Mouse (Mus musculus): ENCODE data around the gene Camk1d. TPM values are rescaled to one million over a fixed set of nuclear protein-coding genes. Genes with fewer than 3 reads are reported as not detected.
"Not testable (repeated sequence)": the region's sequence is repeated elsewhere in the genome, so short reads cannot be mapped to it uniquely, and the experiment has no call there.

Gene Camk1d
- polyA plus RNA-seq, 1 experiment: 14.3 TPM

DNA sequence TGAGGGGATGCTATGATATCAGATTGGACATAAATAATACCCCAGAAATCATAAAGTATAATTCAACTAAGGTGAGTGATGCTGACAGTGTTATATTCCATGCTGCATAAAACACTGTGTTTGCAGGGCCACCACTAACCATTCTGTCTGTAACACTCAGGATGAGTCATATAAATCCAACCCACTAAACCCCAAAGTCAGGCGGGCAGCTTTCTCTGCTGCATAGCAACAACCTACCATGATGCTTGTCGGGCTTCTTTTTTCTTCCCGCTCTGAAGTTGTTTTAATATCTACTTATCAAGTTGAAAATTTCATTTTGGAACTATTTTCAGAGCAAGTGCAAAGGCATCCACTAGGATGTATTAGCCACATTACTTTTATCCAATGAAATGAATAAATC, 161.1 kb downstream of the Camk1d start:
- H3K4me1 ChIP-seq (ENCODE audit: control insufficient read depth, insufficient read depth, insufficient read length, low read length): peaks cover 8% of the 10 kb centered on the region; the same call in 1 of the 2 replicates
- 91% methylated on average over 3 of the region's 3 CpGs for WGBS
- H3K4me3 ChIP-seq (ENCODE audit: low read depth, low read length): no peak overlapping the region
- H3K27ac ChIP-seq (ENCODE audit: insufficient read depth, low read depth, low read length): no peak overlapping the region
- TF ChIP-seq CTCF (IDR thresholded peaks at IDR 0.05; ENCODE audit: extremely low read depth, insufficient read length, insufficient replicate concordance, low read depth, low read length) (no peak), POLR2A (IDR thresholded peaks at IDR 0.05; ENCODE audit: low read depth, low read length) (no peak)
- peaks cover 6% of the 10 kb centered on the region; the same call in 1 of the 2 replicates for H3K36me3 ChIP-seq (ENCODE audit: control insufficient read depth, insufficient read depth, low read length)
- H3K27me3 ChIP-seq (ENCODE audit: control insufficient read depth, insufficient read depth, low read length): no peaks in the 10 kb centered on the region

DNA sequence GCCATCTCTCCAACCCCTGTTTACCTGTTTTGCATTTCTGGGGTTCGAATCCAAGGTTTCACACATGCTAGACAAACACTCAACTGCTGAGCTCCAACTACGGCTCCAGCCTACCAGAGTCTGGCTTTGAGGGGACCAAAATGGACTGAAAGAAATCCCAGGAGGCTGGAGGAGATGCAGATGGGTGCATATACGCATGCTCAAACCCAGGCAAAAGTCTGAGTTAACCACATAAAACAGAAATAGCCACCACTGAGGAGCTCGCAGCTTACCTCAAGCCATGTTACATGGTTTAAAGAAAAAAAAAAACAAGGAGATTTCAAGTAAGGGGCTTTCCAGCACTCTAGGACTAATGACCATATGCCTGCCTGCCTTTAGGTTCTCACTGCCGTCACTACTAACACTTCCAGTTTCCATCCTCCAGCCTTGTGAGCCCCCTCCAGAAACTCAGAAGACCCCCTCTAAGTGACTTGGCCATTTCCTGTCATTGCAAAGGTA, 162.5 kb downstream of the Camk1d start:
- Histone ChIP-seq H3K4me3 (ENCODE audit: low read depth, low read length) (no peak overlapping the region), H3K27ac (ENCODE audit: insufficient read depth, low read depth, low read length) (no peak overlapping the region), H3K27me3 (ENCODE audit: control insufficient read depth, insufficient read depth, low read length) (no peaks in the 10 kb centered on the region), H3K36me3 (ENCODE audit: control insufficient read depth, insufficient read depth, low read length) (peaks cover 6% of the 10 kb centered on the region; the same call in 1 of the 2 replicates), H3K4me1 (ENCODE audit: control insufficient read depth, insufficient read depth, insufficient read length, low read length) (peaks cover 8% of the 10 kb centered on the region; the same call in 1 of the 2 replicates)
- TF ChIP-seq CTCF (IDR thresholded peaks at IDR 0.05; ENCODE audit: extremely low read depth, insufficient read length, insufficient replicate concordance, low read depth, low read length) (no peak), POLR2A (IDR thresholded peaks at IDR 0.05; ENCODE audit: low read depth, low read length) (no peak)
- 94% methylated on average over 5 of the region's 5 CpGs for WGBS

DNA sequence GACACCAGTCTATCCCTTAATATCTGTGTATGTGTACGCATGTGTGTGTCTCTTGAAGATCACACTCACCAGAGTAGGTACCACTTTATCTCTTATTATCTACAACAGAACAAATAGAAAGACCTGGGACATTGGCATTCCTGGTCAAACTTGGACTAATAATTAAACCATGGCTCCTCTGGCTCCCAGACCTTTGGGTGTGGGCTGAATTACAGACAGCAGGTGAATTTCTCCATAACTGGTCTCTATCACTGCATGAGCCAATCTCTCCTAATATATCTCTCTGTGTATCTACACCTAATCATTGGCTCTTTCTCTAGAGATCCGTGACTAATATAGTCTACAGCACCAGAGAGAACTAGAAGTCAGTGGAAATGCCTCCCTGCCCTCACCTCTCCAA, 165.0 kb downstream of the Camk1d start:
- Histone ChIP-seq H3K27ac (ENCODE audit: insufficient read depth, low read depth, low read length) (peak overlapping the region; percentile 46; the same call in 1 of the 2 replicates), H3K4me3 (ENCODE audit: low read depth, low read length) (no peak overlapping the region), H3K4me1 (ENCODE audit: control insufficient read depth, insufficient read depth, insufficient read length, low read length) (peaks cover 8% of the 10 kb centered on the region; the same call in 1 of the 2 replicates), H3K27me3 (ENCODE audit: control insufficient read depth, insufficient read depth, low read length) (no peaks in the 10 kb centered on the region), H3K36me3 (ENCODE audit: control insufficient read depth, insufficient read depth, low read length) (peaks cover 6% of the 10 kb centered on the region; the same call in 1 of the 2 replicates)
- WGBS: 36% methylated on average over 2 of the region's 2 CpGs
- no peak for TF ChIP-seq CTCF (IDR thresholded peaks at IDR 0.05; ENCODE audit: extremely low read depth, insufficient read length, insufficient replicate concordance, low read depth, low read length)

DNA sequence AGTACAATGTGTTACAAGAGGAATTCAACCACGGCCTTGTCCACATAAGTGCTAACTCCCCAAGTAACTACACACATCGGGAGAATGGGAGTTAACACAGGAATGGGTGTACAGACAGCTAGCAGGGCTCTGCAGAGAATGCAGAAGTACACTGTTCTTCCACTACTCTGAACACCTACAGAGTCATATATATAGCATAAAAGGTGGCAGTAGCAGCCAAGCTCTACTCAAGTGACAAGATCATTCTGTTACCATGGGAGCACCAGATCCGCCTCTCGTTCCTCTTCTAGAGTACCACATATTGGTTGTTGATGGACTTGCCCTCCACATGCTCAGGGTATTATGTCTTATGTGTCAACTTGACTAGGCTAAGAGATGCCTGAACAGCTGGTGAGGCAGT, 165.4 kb downstream of the Camk1d start:
- Histone ChIP-seq H3K27ac (ENCODE audit: insufficient read depth, low read depth, low read length) (peak overlapping the region; percentile 7; the same call in 1 of the 2 replicates), H3K36me3 (ENCODE audit: control insufficient read depth, insufficient read depth, low read length) (peaks cover 4% of the 10 kb centered on the region; the same call in 1 of the 2 replicates), H3K4me3 (ENCODE audit: low read depth, low read length) (no peak overlapping the region), H3K4me1 (ENCODE audit: control insufficient read depth, insufficient read depth, insufficient read length, low read length) (peaks cover 8% of the 10 kb centered on the region; the same call in 1 of the 2 replicates), H3K27me3 (ENCODE audit: control insufficient read depth, insufficient read depth, low read length) (no peaks in the 10 kb centered on the region)
- 71% methylated on average over 4 of the region's 4 CpGs for WGBS
- TF ChIP-seq POLR2A (IDR thresholded peaks at IDR 0.05; ENCODE audit: low read depth, low read length): no peak
- TF ChIP-seq CTCF (IDR thresholded peaks at IDR 0.05; ENCODE audit: extremely low read depth, insufficient read length, insufficient replicate concordance, low read depth, low read length): no peak

DNA sequence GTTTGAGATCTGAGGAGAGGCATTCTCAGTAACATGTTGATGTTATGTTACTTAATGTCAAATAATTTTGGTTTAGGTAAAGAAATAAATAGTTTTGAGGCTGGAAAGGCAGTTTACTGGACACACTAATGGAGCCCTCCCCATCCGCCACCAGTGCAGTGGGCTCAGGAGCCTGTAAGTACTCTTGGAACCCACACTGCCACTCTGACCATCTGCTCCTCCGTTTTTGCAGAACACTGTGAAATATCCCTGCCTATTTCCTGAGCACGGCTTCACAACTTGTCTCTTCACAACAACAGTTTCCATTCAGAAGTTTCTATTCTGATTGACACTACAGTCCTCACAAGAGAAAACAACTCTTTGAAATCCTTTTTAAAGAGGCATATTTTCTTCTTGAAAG, 173.4 kb downstream of the Camk1d start:
- no peaks in the 10 kb centered on the region for H3K36me3 ChIP-seq (ENCODE audit: control insufficient read depth, insufficient read depth, low read length)
- WGBS: 82% methylated on average over 3 of the region's 3 CpGs
- H3K27me3 ChIP-seq (ENCODE audit: control insufficient read depth, insufficient read depth, low read length): no peaks in the 10 kb centered on the region
- no peaks in the 10 kb centered on the region; the same call in 1 of the 2 replicates for H3K4me1 ChIP-seq (ENCODE audit: control insufficient read depth, insufficient read depth, insufficient read length, low read length)
- no peak overlapping the region for H3K27ac ChIP-seq (ENCODE audit: insufficient read depth, low read depth, low read length)
- H3K4me3 ChIP-seq (ENCODE audit: low read depth, low read length): no peak overlapping the region
- no peak for TF ChIP-seq POLR2A (IDR thresholded peaks at IDR 0.05; ENCODE audit: low read depth, low read length)
- TF ChIP-seq CTCF (IDR thresholded peaks at IDR 0.05; ENCODE audit: extremely low read depth, insufficient read length, insufficient replicate concordance, low read depth, low read length): no peak

DNA sequence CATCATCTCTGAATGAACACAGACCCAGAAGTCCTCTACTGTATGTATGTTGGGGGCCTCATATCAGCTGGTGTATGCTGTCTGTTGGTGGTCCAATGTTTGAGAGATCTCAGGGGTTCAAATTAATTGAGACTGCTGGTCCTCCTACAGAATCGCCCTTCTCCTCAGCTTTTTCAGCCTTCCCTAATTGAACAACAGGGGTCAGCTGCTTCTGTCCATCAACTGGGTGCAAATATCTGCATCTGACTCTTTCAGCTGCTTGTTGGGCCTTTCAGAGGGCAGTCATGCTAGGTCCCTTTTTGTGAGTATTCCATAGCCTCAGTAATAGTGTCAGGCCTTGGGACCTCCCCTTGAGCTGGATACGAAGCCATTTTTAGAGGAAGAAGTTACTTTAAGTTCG, 174.4 kb downstream of the Camk1d start:
- WGBS: 77% methylated on average over 3 of the region's 3 CpGs

DNA sequence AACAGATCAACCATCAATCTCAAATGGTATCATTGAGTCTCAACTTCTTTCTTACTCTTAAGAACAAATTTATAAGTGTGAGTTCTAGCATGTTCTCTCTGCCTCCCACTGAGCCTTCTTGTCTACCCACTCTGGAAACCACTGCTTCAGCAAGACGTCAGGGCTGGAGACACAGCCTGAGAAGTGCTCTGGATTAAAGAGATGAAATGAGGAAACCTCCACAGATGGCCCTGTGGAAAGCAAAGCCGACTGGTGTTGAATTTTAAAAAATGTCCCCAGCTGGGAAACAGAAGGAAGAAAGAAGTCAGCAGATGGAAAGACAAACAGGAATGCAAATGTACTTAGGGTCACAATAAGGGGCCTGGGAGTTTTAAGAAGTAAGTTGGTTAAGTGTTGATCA, 180.4 kb downstream of the Camk1d start:
- WGBS: 83% methylated on average over 2 of the region's 2 CpGs
- H3K36me3 ChIP-seq (ENCODE audit: control insufficient read depth, insufficient read depth, low read length): no peaks in the 10 kb centered on the region
- no peak for TF ChIP-seq CTCF (IDR thresholded peaks at IDR 0.05; ENCODE audit: extremely low read depth, insufficient read length, insufficient replicate concordance, low read depth, low read length)
- no peak for TF ChIP-seq POLR2A (IDR thresholded peaks at IDR 0.05; ENCODE audit: low read depth, low read length)

More for the DNA sequence above, 174.4 kb downstream of the Camk1d start:
- H3K36me3 ChIP-seq (ENCODE audit: control insufficient read depth, insufficient read depth, low read length); H3K4me3 ChIP-seq (ENCODE audit: low read depth, low read length); H3K27me3 ChIP-seq (ENCODE audit: control insufficient read depth, insufficient read depth, low read length); H3K27ac ChIP-seq (ENCODE audit: insufficient read depth, low read depth, low read length); H3K4me1 ChIP-seq (ENCODE audit: control insufficient read depth, insufficient read depth, insufficient read length, low read length): not testable (repeated sequence)

More for the DNA sequence above, 180.4 kb downstream of the Camk1d start:
- Histone ChIP-seq H3K27ac (ENCODE audit: insufficient read depth, low read depth, low read length) (no peak overlapping the region), H3K4me1 (ENCODE audit: control insufficient read depth, insufficient read depth, insufficient read length, low read length) (no peaks in the 10 kb centered on the region), H3K27me3 (ENCODE audit: control insufficient read depth, insufficient read depth, low read length) (no peaks in the 10 kb centered on the region), H3K4me3 (ENCODE audit: low read depth, low read length) (no peak overlapping the region)

All from small intestine, adult 2 months (tissue).